21 mouse cellular contexts compared by ENCODE assay signal in genomic region chr4:85979206-85979605, GRCm38 (mm10).
A peak's percentile ranks its signal among the peaks of the same experiment; 100 is the strongest.
DNase-seq lines count a peak whose midpoint lies in the region; ATAC-seq and TF ChIP-seq lines count a peak whose summit lies in the region.
"Had no signal": no experiment of that assay in that cellular context is flagged by ENCODE, and none has a peak within 500 bp of the region (broad histone marks: within the 10 kb centered on the region; RNA-seq: fewer than 3 reads in every experiment).

No protein-coding gene starts in this region.

- no peaks in the 10 kb centered on the region for H3K27me3 ChIP-seq in kidney, postnatal 0 days (ENCODE audit: insufficient read depth, low read length)
- H3K27me3 ChIP-seq in kidney, embryonic 16.5 days (ENCODE audit: insufficient read depth, low read length), result no peaks in the 10 kb centered on the region
- H3K27me3 ChIP-seq in thymus, adult 2 months (ENCODE audit: control insufficient read depth, insufficient read depth, low read length), result no peaks in the 10 kb centered on the region
- H3K27me3 ChIP-seq: heart, embryonic 15.5 days; hindbrain, embryonic 15.5 days; intestine, embryonic 15.5 days; limb, embryonic 15.5 days; megakaryocyte, embryonic 14.5 days; neural tube, embryonic 13.5 days had no signal

- H3K4me3 ChIP-seq in kidney, postnatal 0 days (replicated peaks; ENCODE audit: low read depth, low read length), result no peak overlapping the region
- no peak overlapping the region for H3K4me3 ChIP-seq in kidney, embryonic 16.5 days (ENCODE audit: low read length)
- H3K4me3 ChIP-seq in thymus, adult 2 months (ENCODE audit: control insufficient read depth, insufficient read depth, low read length), result no peak overlapping the region
- H3K4me3 ChIP-seq: embryonic facial prominence, embryonic 10.5 days; heart, embryonic 15.5 days; hindbrain, embryonic 15.5 days; intestine, embryonic 15.5 days; limb, embryonic 15.5 days; megakaryocyte, embryonic 14.5 days; neural tube, embryonic 13.5 days had no signal

- H3K9ac ChIP-seq in kidney, postnatal 0 days (ENCODE audit: low read depth, low read length), result no peak overlapping the region
- H3K9ac ChIP-seq in kidney, embryonic 16.5 days (replicated peaks; ENCODE audit: low read length), result no peak overlapping the region
- H3K9ac ChIP-seq: heart, embryonic 15.5 days; hindbrain, embryonic 15.5 days; intestine, embryonic 15.5 days; limb, embryonic 15.5 days; neural tube, embryonic 13.5 days had no signal

- 37% methylated on average over 10 of the region's 10 CpGs for WGBS in kidney, postnatal 0 days
- 40% methylated on average over 10 of the region's 10 CpGs for WGBS in kidney, embryonic 16.5 days
- 10% methylated on average over 10 of the region's 10 CpGs for WGBS in thymus, adult 2 months

- TF ChIP-seq CTCF in kidney, postnatal 0 days (IDR thresholded peaks at IDR 0.05; ENCODE audit: low read depth), result no peak
- TF ChIP-seq CTCF in thymus, adult 2 months (IDR thresholded peaks at IDR 0.05; ENCODE audit: borderline replicate concordance, control insufficient read depth, extremely low read depth, insufficient read depth, low read length, poor library complexity), result no peak

- ATAC-seq in kidney, postnatal 0 days (replicated peaks; ENCODE audit: low FRiP score, low read depth), result no peak
- no peak for ATAC-seq in kidney, embryonic 16.5 days (ENCODE audit: low FRiP score, low TSS enrichment)
- no peak for ATAC-seq in cerebellum, adult (ENCODE audit: insufficient number of reproducible peaks, low FRiP score, low TSS enrichment)
- ATAC-seq: activated CD4-positive, CD25-positive, alpha-beta regulatory T cell, adult 4 months; intestine, embryonic 15.5 days had no signal

- DNase-seq in heart, adult 8-10 months (ENCODE audit: low spot score), result peak; percentile 5
- no peak for DNase-seq in heart, adult 9 months (ENCODE audit: low spot score in 2 of 2)
- DNase-seq in kidney, postnatal 0 days (ENCODE audit: low spot score), result peak; percentile 21
- peak; percentile 4 for DNase-seq in thymus, postnatal 0 days (ENCODE audit: low spot score)
- DNase-seq in thymus, adult 2 months, result no peak
- DNase-seq in testis, postnatal 10 days (ENCODE audit: low spot score), result no peak
- DNase-seq: adrenal gland, postnatal 10 days; cerebellum, adult 11-12 months; cerebellum, postnatal 14 days; midbrain, embryonic 14.5 days had no signal

- no peaks in the 10 kb centered on the region for H3K9me3 ChIP-seq in kidney, postnatal 0 days (replicated peaks; ENCODE audit: low read length)
- H3K9me3 ChIP-seq in kidney, embryonic 16.5 days (ENCODE audit: low read length), result no peaks in the 10 kb centered on the region
- H3K9me3 ChIP-seq: embryonic facial prominence, embryonic 10.5 days; G1E; heart, embryonic 15.5 days; hindbrain, embryonic 15.5 days; intestine, embryonic 15.5 days; limb, embryonic 15.5 days; megakaryocyte, embryonic 14.5 days; neural tube, embryonic 13.5 days had no signal

- TF ChIP-seq POLR2A in thymus, adult 2 months (IDR thresholded peaks at IDR 0.05; ENCODE audit: control insufficient read depth, extremely low read depth, insufficient read depth, low read length, poor library complexity), result no peak

- H3K4me1 ChIP-seq in kidney, postnatal 0 days (replicated peaks; ENCODE audit: insufficient read depth, low read length), result no peaks in the 10 kb centered on the region
- 0 out of 2 replicates have a peak, but pooled peaks cover 4% of the 10 kb centered on the region for H3K4me1 ChIP-seq in kidney, embryonic 16.5 days (ENCODE audit: insufficient read depth, low read length)
- no peaks in the 10 kb centered on the region for H3K4me1 ChIP-seq in thymus, adult 2 months (replicated peaks; ENCODE audit: control insufficient read depth, insufficient read depth, low read length)
- H3K4me1 ChIP-seq: heart, embryonic 15.5 days; hindbrain, embryonic 15.5 days; intestine, embryonic 15.5 days; neural tube, embryonic 13.5 days had no signal

- H3K27ac ChIP-seq in kidney, postnatal 0 days, result no peak overlapping the region
- no peak overlapping the region for H3K27ac ChIP-seq in kidney, embryonic 16.5 days (ENCODE audit: low read length)
- no peak overlapping the region for H3K27ac ChIP-seq in thymus, adult 2 months (ENCODE audit: control insufficient read depth, insufficient read depth, low read length)
- H3K27ac ChIP-seq: embryonic facial prominence, embryonic 10.5 days; heart, embryonic 15.5 days; hindbrain, embryonic 15.5 days; intestine, embryonic 15.5 days; limb, embryonic 15.5 days; neural tube, embryonic 13.5 days had no signal

- no peaks in the 10 kb centered on the region for H3K36me3 ChIP-seq in kidney, postnatal 0 days (ENCODE audit: insufficient read depth, low read length)
- H3K36me3 ChIP-seq in kidney, embryonic 16.5 days (ENCODE audit: insufficient read depth, low read length), result no peaks in the 10 kb centered on the region
- no peaks in the 10 kb centered on the region for H3K36me3 ChIP-seq in thymus, adult 2 months (ENCODE audit: control insufficient read depth, insufficient read depth, low read length)
- H3K36me3 ChIP-seq: embryonic facial prominence, embryonic 10.5 days; G1E; heart, embryonic 15.5 days; hindbrain, embryonic 15.5 days; intestine, embryonic 15.5 days; limb, embryonic 15.5 days; neural tube, embryonic 13.5 days had no signal

- H3K4me2 ChIP-seq in kidney, postnatal 0 days (ENCODE audit: low read length), result 0 out of 2 replicates have a peak overlapping the region, but pooled peaks have one; percentile 8
- H3K4me2 ChIP-seq in kidney, embryonic 16.5 days (replicated peaks; ENCODE audit: low read depth, low read length), result no peak overlapping the region
- H3K4me2 ChIP-seq: heart, embryonic 15.5 days; hindbrain, embryonic 15.5 days; intestine, embryonic 15.5 days; limb, embryonic 15.5 days; neural tube, embryonic 13.5 days had no signal

Comparison
In these comparisons a context has a peak if more than half of its experiments do, and no peak if none do; other contexts are left out.
1. DNase-seq: peak in heart, adult 8-10 months (single experiment), kidney, postnatal 0 days (single experiment) and thymus, postnatal 0 days (single experiment); none in heart, adult 9 months (0 of 2), thymus, adult 2 months (single experiment) and testis, postnatal 10 days (single experiment).